21 mouse cellular contexts compared by ENCODE assay signal in the genomic region with DNA sequence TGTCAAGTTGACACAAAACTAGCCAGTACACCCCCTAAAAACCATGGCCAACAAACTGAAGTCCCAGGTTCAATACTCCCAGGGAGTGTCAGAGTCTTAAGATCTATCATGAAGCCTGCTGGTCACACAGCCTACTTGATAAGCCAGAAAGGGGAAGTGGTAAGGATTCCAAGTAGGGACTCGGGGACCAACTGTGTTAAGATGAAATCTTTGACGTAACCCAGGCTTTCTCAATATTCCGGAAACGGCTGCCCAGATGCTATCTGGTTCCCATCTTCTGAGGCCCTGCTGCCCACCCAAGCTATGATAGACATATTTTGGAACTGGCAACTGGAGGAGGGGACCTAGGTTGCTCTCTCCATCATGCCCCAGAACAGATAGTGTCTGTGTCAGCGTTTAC. TPM values are rescaled to one million over a fixed set of nuclear protein-coding genes. Genes with fewer than 3 reads are reported as not detected.
DNase-seq lines count a peak whose midpoint lies in the region; ATAC-seq and TF ChIP-seq lines count a peak whose summit lies in the region.
"Had no signal": no experiment of that assay in that cellular context is flagged by ENCODE, and none has a peak within 500 bp of the region (broad histone marks: within the 10 kb centered on the region; RNA-seq: fewer than 3 reads in every experiment).

No protein-coding gene starts in this region.

- H3K4me3 ChIP-seq in thymus, adult 2 months (ENCODE audit: control insufficient read depth, insufficient read depth, low read length), result no peak overlapping the region
- no peak overlapping the region for H3K4me3 ChIP-seq in forebrain, embryonic 14.5 days (ENCODE audit: low read depth, low read length)
- H3K4me3 ChIP-seq: gastrocnemius, adult 2 months; heart, adult 2 months; hindbrain, embryonic 10.5 days; layer of hippocampus, adult 2 months; liver, embryonic 15.5 days had no signal

- no peaks in the 10 kb centered on the region for H3K36me3 ChIP-seq in thymus, adult 2 months (ENCODE audit: control insufficient read depth, insufficient read depth, low read length)
- no peaks in the 10 kb centered on the region for H3K36me3 ChIP-seq in forebrain, embryonic 14.5 days (ENCODE audit: control insufficient read depth, insufficient read depth, low read length)
- H3K36me3 ChIP-seq: hindbrain, embryonic 10.5 days; liver, embryonic 15.5 days had no signal

- peak; percentile 87 for DNase-seq in heart, adult 11 months
- no peak for DNase-seq in heart, postnatal 14 days
- peak; percentile 6 for DNase-seq in thymus, postnatal 4 days
- no peak for DNase-seq in thymus, adult 2 months
- no peak for DNase-seq in right cerebral cortex, adult 18-20 months
- no peak for DNase-seq in forebrain, embryonic 14.5 days (ENCODE audit: low spot score)
- DNase-seq in embryo, embryonic 10.5 days (ENCODE audit: low spot score), result no peak
- DNase-seq: cerebellum, adult 9-10 months; embryo, embryonic 11 days; gastrocnemius, adult 2 months; heart, adult 2 months; lung, postnatal 10 days; thymus, adult 18-20 months had no signal

- no peaks in the 10 kb centered on the region for H3K9me3 ChIP-seq in forebrain, embryonic 14.5 days (replicated peaks; ENCODE audit: control insufficient read depth, low read length)
- H3K9me3 ChIP-seq: liver, embryonic 15.5 days had no signal

- intact Hi-C loops in heart, postnatal 14 days (cut with DNase I), result no loop called here

- H3K4me2 ChIP-seq in forebrain, embryonic 14.5 days (ENCODE audit: low read length), result no peak overlapping the region
- H3K4me2 ChIP-seq: liver, embryonic 15.5 days; midbrain, embryonic 11.5 days had no signal

- no peak overlapping the region for H3K9ac ChIP-seq in forebrain, embryonic 14.5 days (ENCODE audit: low read length)
- H3K9ac ChIP-seq: liver, embryonic 15.5 days had no signal

- peaks cover 6% of the 10 kb centered on the region for H3K4me1 ChIP-seq in thymus, adult 2 months (replicated peaks; ENCODE audit: control insufficient read depth, insufficient read depth, low read length)
- H3K4me1 ChIP-seq in forebrain, embryonic 14.5 days (ENCODE audit: control insufficient read depth, insufficient read depth, low read length), result no peaks in the 10 kb centered on the region
- H3K4me1 ChIP-seq: hindbrain, embryonic 10.5 days had no signal

- peak; percentile 84 for ATAC-seq in megakaryocyte, adult 5-6 weeks (ENCODE audit: poor library complexity, severe bottlenecking)
- ATAC-seq in forebrain, embryonic 14.5 days, result no peak
- ATAC-seq: hindbrain, postnatal 0 days; intestine, postnatal 0 days had no signal

- H3K27ac ChIP-seq in thymus, adult 2 months (ENCODE audit: control insufficient read depth, insufficient read depth, low read length), result no peak overlapping the region
- no peak overlapping the region for H3K27ac ChIP-seq in forebrain, embryonic 14.5 days (ENCODE audit: low read depth, low read length)
- H3K27ac ChIP-seq: gastrocnemius, adult 2 months; heart, adult 2 months; hindbrain, embryonic 10.5 days; hindbrain, postnatal 0 days; kidney, postnatal 0 days; layer of hippocampus, adult 2 months; liver, embryonic 15.5 days had no signal

- no peak for TF ChIP-seq POLR2A in thymus, adult 2 months (IDR thresholded peaks at IDR 0.05; ENCODE audit: control insufficient read depth, extremely low read depth, insufficient read depth, low read length, poor library complexity)

- 15% methylated on average over 5 of the region's 5 CpGs for WGBS in thymus, adult 2 months
- 89% methylated on average over 5 of the region's 5 CpGs for WGBS in forebrain, embryonic 14.5 days

- no peak for TF ChIP-seq CTCF in thymus, adult 2 months (IDR thresholded peaks at IDR 0.05; ENCODE audit: borderline replicate concordance, control insufficient read depth, extremely low read depth, insufficient read depth, low read length, poor library complexity)

- H3K27me3 ChIP-seq in thymus, adult 2 months (ENCODE audit: control insufficient read depth, insufficient read depth, low read length), result no peaks in the 10 kb centered on the region
- H3K27me3 ChIP-seq in forebrain, embryonic 14.5 days (replicated peaks; ENCODE audit: control insufficient read depth, insufficient read depth, low read length), result no peaks in the 10 kb centered on the region
- H3K27me3 ChIP-seq: liver, embryonic 15.5 days had no signal

RNA-seq across cellular contexts. Expression of a gene that starts 2.6 kb away (rescaled TPM):
- total RNA-seq in heart, postnatal 14 days (2021), result under 1 TPM; 0.73 to 0.76 TPM
- polyA plus RNA-seq in thymus, adult 2 months (2012; rRNA removed), result 8.3 and 8.9 TPM in 2 replicates
- 52.2 and 62.4 TPM in 2 replicates for total RNA-seq in megakaryocyte, adult 5-6 weeks (2015)
- 104 and 105 TPM in 2 replicates for total RNA-seq in megakaryocyte, adult 5-6 weeks (2017)
- not detected in 2 replicates for polyA plus RNA-seq in forebrain, embryonic 14.5 days (2014; fragmentation: Nextera tagmentation; extraction: Ambion mirVana)
- polyA plus RNA-seq: hindbrain, embryonic 10.5 days had no signal

RNA-seq across cellular contexts. Expression of a gene that starts 20.6 kb away (rescaled TPM):
- 100 to 1,000 TPM; 105 to 121 TPM for total RNA-seq in heart, postnatal 14 days (2021)
- 28.4 and 31.1 TPM in 2 replicates for polyA plus RNA-seq in thymus, adult 2 months (2012; rRNA removed)
- total RNA-seq in megakaryocyte, adult 5-6 weeks (2015), result 19.9 and 22.6 TPM in 2 replicates
- 3.7 and 5.8 TPM in 2 replicates for total RNA-seq in megakaryocyte, adult 5-6 weeks (2017)
- 41.0 and 43.3 TPM in 2 replicates for polyA plus RNA-seq in forebrain, embryonic 14.5 days (2014; fragmentation: Nextera tagmentation; extraction: Ambion mirVana)

Comparison
In these comparisons a context has a peak if more than half of its experiments do, and no peak if none do; other contexts are left out.
1. DNase-seq: peak in heart, adult 11 months (single experiment) and thymus, postnatal 4 days (single experiment); none in heart, postnatal 14 days (0 of 2), thymus, adult 2 months (single experiment), right cerebral cortex, adult 18-20 months (single experiment), forebrain, embryonic 14.5 days (single experiment) and embryo, embryonic 10.5 days (single experiment).
2. RNA of a gene that starts 2.6 kb away (total RNA-seq): 52.2 to 105 TPM in megakaryocyte, adult 5-6 weeks; 0.73 to 0.76 TPM in heart, postnatal 14 days; every median in the first group is over 10 times any median in the second.
3. RNA of a gene that starts 20.6 kb away (total RNA-seq): 105 to 121 TPM in heart, postnatal 14 days; 3.7 to 22.6 TPM in megakaryocyte, adult 5-6 weeks; every median in the first group is over 4 times any median in the second.